Mouse (Mus musculus) CH12.LX (cell line): ENCODE measurements around the gene Tmem117. TPM values are rescaled to one million over a fixed set of nuclear protein-coding genes. Genes with fewer than 3 reads are reported as not detected.

Source experiments
- DNase-seq: peaks from one replicate; pipeline ENCODE4 v3.0.0-alpha.2; 2013; ENCODE audit errors: extremely low read depth
- H3K27ac ChIP-seq: 2 replicates; pipeline ENCODE4 v1.5.1; 2012; ENCODE audit warnings: low read depth, mild to moderate bottlenecking, control low read depth, moderate library complexity; ENCODE audit not compliant: insufficient read depth
- H3K27me3 ChIP-seq: replicated peaks from 2 replicates; pipeline ENCODE3; 2012; ENCODE audit warnings: inconsistent platforms
- H3K36me3 ChIP-seq, 2 experiments: replicated peaks in 1 of 2; 2 replicates each; pipeline versions ENCODE3 to v1.6.1; 2012; ENCODE audit warnings: inconsistent platforms in 1 of 2, low read length in 1 of 2, mild to moderate bottlenecking in 1 of 2, mixed read lengths in 1 of 2, moderate library complexity in 1 of 2; ENCODE audit not compliant: control insufficient read depth in 1 of 2, insufficient read depth in 1 of 2
- H3K4me1 ChIP-seq, 2 experiments: 2 replicates each; pipeline ENCODE4 v1.6.1; 2012; ENCODE audit warnings: inconsistent platforms in 1 of 2, moderate library complexity in 1 of 2; ENCODE audit not compliant: insufficient read depth in 2 of 2, control insufficient read depth in 1 of 2
- H3K4me2 ChIP-seq: 2 replicates; pipeline ENCODE4 v1.6.1; 2012; ENCODE audit warnings: low read depth, mild to moderate bottlenecking, control low read depth; ENCODE audit not compliant: poor library complexity, insufficient read depth, severe bottlenecking
- H3K4me3 ChIP-seq, 3 experiments: fragments of 150-350 bp in 1 of 3; sonication (generic) in 1 of 3; replicated peaks in 1 of 3; 2 replicates each; pipeline versions ENCODE3 to v1.5.1; 2011 to 2012; ENCODE audit warnings: low read depth in 2 of 3, low read length in 2 of 3, mild to moderate bottlenecking in 2 of 3, moderate library complexity in 2 of 3, control low read depth in 1 of 3, improper control_type of control experiment in 1 of 3, inconsistent platforms in 1 of 3, mixed read lengths in 1 of 3; ENCODE audit not compliant: poor library complexity in 1 of 3
- H3K79me2 ChIP-seq: replicated peaks from 2 replicates; pipeline ENCODE4 v1.6.1; 2012; ENCODE audit warnings: mild to moderate bottlenecking, moderate library complexity; ENCODE audit not compliant: control insufficient read depth, poor library complexity, insufficient read depth, severe bottlenecking; ENCODE audit errors: extremely low read depth
- H3K9ac ChIP-seq: 2 replicates; pipeline ENCODE4 v1.6.1; 2012; ENCODE audit warnings: low read depth, mild to moderate bottlenecking, control low read depth, moderate library complexity; ENCODE audit not compliant: insufficient read depth
- H3K9me3 ChIP-seq: replicated peaks from 2 replicates; pipeline ENCODE3; 2012; ENCODE audit warnings: low read length, inconsistent platforms, mixed read lengths
- E2F4 ChIP-seq: IDR thresholded peaks from 2 replicates; pipeline ENCODE4 v1.6.1; 2011; ENCODE audit warnings: low read depth, low read length, improper control_type of control experiment; ENCODE audit not compliant: insufficient replicate concordance
- KAT2A ChIP-seq: IDR thresholded peaks from 2 replicates; pipeline ENCODE4 v1.6.1; 2012; ENCODE audit warnings: low read length, improper control_type of control experiment, inconsistent platforms; ENCODE audit not compliant: insufficient replicate concordance
- MAX ChIP-seq: IDR thresholded peaks from 2 replicates; pipeline ENCODE4 v1.6.1; 2011; ENCODE audit warnings: low read length, improper control_type of control experiment
- MXI1 ChIP-seq: IDR thresholded peaks from 2 replicates; pipeline ENCODE4 v1.6.1; 2011; ENCODE audit warnings: mild to moderate bottlenecking, low read depth, low read length, improper control_type of control experiment
- NELFE ChIP-seq: IDR thresholded peaks from 2 replicates; pipeline ENCODE4 v1.6.1; 2011; ENCODE audit warnings: low read depth, low read length, improper control_type of control experiment
- NRF1 ChIP-seq: IDR thresholded peaks from 2 replicates; pipeline ENCODE4 v1.6.1; 2014; ENCODE audit warnings: low read depth, mild to moderate bottlenecking, inconsistent platforms, low read length, improper control_type of control experiment, moderate library complexity
- PAX5 ChIP-seq: IDR thresholded peaks from 2 replicates; pipeline ENCODE4 v1.6.1; 2012; ENCODE audit warnings: low read length, inconsistent platforms, mixed read lengths
- POLR2A ChIP-seq: IDR thresholded peaks from 2 replicates; pipeline ENCODE4 v1.6.1; 2011; ENCODE audit warnings: low read depth, mild to moderate bottlenecking, improper control_type of control experiment, low read length
- POLR2AphosphoS2 ChIP-seq: IDR thresholded peaks from 2 replicates; pipeline ENCODE4 v1.6.1; 2011; ENCODE audit warnings: low read depth, low read length, improper control_type of control experiment
- TBP ChIP-seq: conservative IDR thresholded peaks from 2 replicates; pipeline ENCODE4 v1.6.1; 2011; ENCODE audit warnings: low read depth, low read length, improper control_type of control experiment
- TCF12 ChIP-seq: IDR thresholded peaks from 2 replicates; pipeline ENCODE4 v1.6.1; 2014; ENCODE audit warnings: low read depth, mild to moderate bottlenecking, inconsistent platforms, low read length, improper control_type of control experiment
- USF1 ChIP-seq: IDR thresholded peaks from 2 replicates; pipeline ENCODE4 v1.6.1; 2014; ENCODE audit warnings: low read depth, mild to moderate bottlenecking, inconsistent platforms, low read length, improper control_type of control experiment
- ZC3H11A ChIP-seq: IDR thresholded peaks from 2 replicates; pipeline ENCODE4 v1.6.1; 2012; ENCODE audit warnings: low read depth, mild to moderate bottlenecking, inconsistent platforms, low read length, improper control_type of control experiment
- ZMIZ1 ChIP-seq: IDR thresholded peaks from 2 replicates; pipeline ENCODE4 v1.6.1; 2012; ENCODE audit warnings: low read depth, mild to moderate bottlenecking, inconsistent platforms, low read length, improper control_type of control experiment
- dilution Hi-C: fragments of 300-500 bp; cut with MboI; formaldehyde crosslinking; loops from 2 replicates; pipeline ENCODE4 v1.14.3; 2020; ENCODE audit warnings: low sequenced_read_pairs; ENCODE audit not compliant: extremely low pct_unique_long_range_greater_than_20kb, extremely low pct_ligation_motif_present
- in situ Hi-C: fragments of 300-500 bp; cut with MboI; formaldehyde crosslinking; loops from 3 replicates; pipeline ENCODE4 v1.14.3; 2019; ENCODE audit warnings: low sequenced_read_pairs, low pct_ligation_motif_present, low pct_unique_long_range_greater_than_20kb, mixed read lengths
- polyA plus RNA-seq: library from polyadenylated mRNA; unstranded; fragments of >175 nt; gene quantifications from 2 replicates; pipeline ENCODE4 v1.2.1, GENCODE M21; 2012; ENCODE audit warnings: low read depth; ENCODE audit not compliant: insufficient read length
- total RNA-seq, 2 experiments: library from RNA; depleted of rRNA; stranded (reverse); fragments of 300-350 nt in 1 of 2; fragments of >200 nt in 1 of 2; gene quantifications; 2 replicates each; pipeline ENCODE4 v1.2.3; 2012 to 2014

Gene Tmem117
- total and polyA plus RNA-seq, 3 experiments: not detected

GRCm38 (mm10) chr15:94795484-94795883 is 166.5 kb downstream of the Tmem117 start:
- TF ChIP-seq NELFE: no peak
- TF ChIP-seq ZMIZ1: no peak
- TF ChIP-seq USF1: no peak
- H3K9ac ChIP-seq: no peak overlapping the region
- H3K4me3 ChIP-seq: no peak overlapping the region
- in situ Hi-C loops (no loop called here), dilution Hi-C loops (no loop called here)
- no peaks in the 10 kb centered on the region for H3K27me3 ChIP-seq
- H3K79me2 ChIP-seq: no peaks in the 10 kb centered on the region
- H3K36me3 ChIP-seq: no peaks in the 10 kb centered on the region
- no peak overlapping the region for H3K27ac ChIP-seq
- H3K4me2 ChIP-seq: no peak overlapping the region
- no peaks in the 10 kb centered on the region for H3K4me1 ChIP-seq
- peaks cover 27% of the 10 kb centered on the region for H3K9me3 ChIP-seq
- no peak for DNase-seq

GRCm38 (mm10) chr15:94798236-94798635 is 169.2 kb downstream of the Tmem117 start:
- H3K9me3 ChIP-seq: peaks cover 32% of the 10 kb centered on the region
- no peaks in the 10 kb centered on the region for H3K36me3 ChIP-seq
- no peak for TF ChIP-seq E2F4
- TF ChIP-seq POLR2AphosphoS2: no peak
- TF ChIP-seq TBP: no peak
- TF ChIP-seq NRF1: no peak
- TF ChIP-seq PAX5: no peak
- TF ChIP-seq POLR2A: no peak
- TF ChIP-seq, all 38 proteins: peak for 0
- Histone ChIP-seq H3K4me2 (no peak overlapping the region), H3K9ac (no peak overlapping the region), H3K4me1 (no peaks in the 10 kb centered on the region), H3K27ac (no peak overlapping the region), H3K4me3 (no peak overlapping the region), H3K27me3 (no peaks in the 10 kb centered on the region), H3K79me2 (no peaks in the 10 kb centered on the region)
- DNase-seq: no peak
- dilution Hi-C loops: no loop called here
- in situ Hi-C loops: no loop called here

GRCm38 (mm10) chr15:94801462-94801861 is 172.4 kb downstream of the Tmem117 start:
- no peaks in the 10 kb centered on the region for H3K36me3 ChIP-seq
- no peaks in the 10 kb centered on the region for H3K27me3 ChIP-seq
- no peak overlapping the region for H3K27ac ChIP-seq
- H3K4me1 ChIP-seq: no peaks in the 10 kb centered on the region
- dilution Hi-C loops (no loop called here), in situ Hi-C loops (no loop called here)
- H3K9ac ChIP-seq: no peak overlapping the region
- no peak for DNase-seq
- H3K9me3 ChIP-seq: peaks cover 44% of the 10 kb centered on the region
- TF ChIP-seq ZC3H11A (no peak), ZMIZ1 (no peak), NRF1 (0 out of 2 replicates have a peak, but pooled peaks have one; percentile 32), MXI1 (no peak), KAT2A (no peak), USF1 (no peak), TCF12 (no peak), MAX (no peak)
- no peaks in the 10 kb centered on the region for H3K79me2 ChIP-seq
- H3K4me3 ChIP-seq: no peak overlapping the region
- H3K4me2 ChIP-seq: no peak overlapping the region
